Mouse (Mus musculus) limb, embryonic 11.5 days (tissue): ENCODE results near the gene Ggcx. TPM values are rescaled to one million over a fixed set of nuclear protein-coding genes. Genes with fewer than 3 reads are reported as not detected.

Source experiments
- ATAC-seq: fragments of 200-750 bp; cut with Nextera tagmentation; 2 replicates; pipeline ENCODE4 v1.8.0; 2017; ENCODE audit warnings: low read depth; ENCODE audit not compliant: insufficient number of reproducible peaks, low FRiP score, low TSS enrichment
- DNase-seq: peaks from one replicate; pipeline ENCODE4 v3.0.0-alpha.2; 2015; ENCODE audit warnings: low spot score
- H3K27ac ChIP-seq: fragments of 300-500 bp; sonication (generic); replicated peaks from 2 replicates; pipeline ENCODE4 v1.5.1; 2014; ENCODE audit warnings: low read depth, mild to moderate bottlenecking, low read length
- H3K27me3 ChIP-seq: fragments of 300-500 bp; sonication (generic); 2 replicates; pipeline ENCODE4 v1.6.1; 2014; ENCODE audit warnings: mild to moderate bottlenecking, low read length, mixed read lengths; ENCODE audit not compliant: control insufficient read depth, insufficient read depth
- H3K36me3 ChIP-seq: fragments of 300-500 bp; sonication (generic); 2 replicates; pipeline ENCODE4 v1.6.1; 2014; ENCODE audit warnings: mild to moderate bottlenecking, low read length, moderate library complexity, mixed read lengths; ENCODE audit not compliant: control insufficient read depth, insufficient read depth
- H3K4me1 ChIP-seq: fragments of 300-500 bp; sonication (generic); 2 replicates; pipeline ENCODE4 v1.6.1; 2014; ENCODE audit warnings: low read length, mixed read lengths; ENCODE audit not compliant: control insufficient read depth, insufficient read depth
- H3K4me2 ChIP-seq: fragments of 300-500 bp; sonication (generic); 2 replicates; pipeline ENCODE4 v1.6.1; 2014; ENCODE audit warnings: low read depth, mild to moderate bottlenecking, moderate library complexity; ENCODE audit not compliant: severe bottlenecking
- H3K4me3 ChIP-seq: fragments of 300-500 bp; sonication (generic); 2 replicates; pipeline ENCODE4 v1.5.1; 2014; ENCODE audit warnings: low read depth, low read length
- H3K9ac ChIP-seq: fragments of 300-500 bp; sonication (generic); 2 replicates; pipeline ENCODE4 v1.6.1; 2014; ENCODE audit warnings: mild to moderate bottlenecking, low read length
- H3K9me3 ChIP-seq: fragments of 300-500 bp; sonication (generic); 2 replicates; pipeline ENCODE4 v1.6.1; 2016; ENCODE audit warnings: low read length; ENCODE audit not compliant: control insufficient read depth
- WGBS: fragments of 180-500 bp; shearing (Covaris S2); extraction: QIAGEN DNeasy Blood & Tissue Kit; methylation state at CpG from one replicate; pipeline ENCODE4 v1.1.7; 2014; 5-methylcytosine and 5-hydroxymethylcytosine counted together
- polyA plus RNA-seq: library from polyadenylated mRNA; unstranded; fragments of >200 nt; fragmentation: Nextera tagmentation; extraction: Ambion mirVana; gene quantifications from 2 replicates; pipeline ENCODE4 v1.2.1, GENCODE M21; 2014

Ggcx gene
- polyA plus RNA-seq, 1 experiment from 2014 or later, result 16.0 TPM

DNA sequence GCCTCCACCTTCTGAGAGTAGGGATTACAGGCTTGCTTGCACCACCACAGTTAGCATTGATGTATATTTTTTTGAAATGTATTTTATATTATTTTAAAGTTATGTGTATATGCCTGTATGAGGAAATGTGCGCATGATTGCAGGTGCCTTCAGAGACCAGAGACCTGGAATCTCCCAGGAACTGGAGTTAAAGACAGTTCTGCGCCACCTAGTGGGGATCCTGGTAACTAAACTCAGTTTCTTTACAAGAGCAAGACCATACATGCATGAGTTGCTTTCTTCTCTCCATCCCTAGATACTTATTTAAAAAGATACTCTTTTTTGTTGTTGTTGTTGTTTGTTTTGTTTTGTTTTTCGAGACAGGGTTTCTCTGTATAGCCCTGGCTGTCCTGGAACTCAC is 4.5 kb upstream of the Ggcx start:
- no peak overlapping the region for H3K27ac ChIP-seq
- no peaks in the 10 kb centered on the region for H3K27me3 ChIP-seq
- no peaks in the 10 kb centered on the region for H3K9me3 ChIP-seq
- H3K4me1 ChIP-seq, result no peaks in the 10 kb centered on the region
- no peak overlapping the region for H3K4me2 ChIP-seq
- WGBS, result 21% methylated on average over 3 of the region's 3 CpGs
- H3K36me3 ChIP-seq, result no peaks in the 10 kb centered on the region
- H3K9ac ChIP-seq, result no peak overlapping the region
- ATAC-seq, result no peak
- DNase-seq, result peak; percentile 83
- no peak overlapping the region for H3K4me3 ChIP-seq

DNA sequence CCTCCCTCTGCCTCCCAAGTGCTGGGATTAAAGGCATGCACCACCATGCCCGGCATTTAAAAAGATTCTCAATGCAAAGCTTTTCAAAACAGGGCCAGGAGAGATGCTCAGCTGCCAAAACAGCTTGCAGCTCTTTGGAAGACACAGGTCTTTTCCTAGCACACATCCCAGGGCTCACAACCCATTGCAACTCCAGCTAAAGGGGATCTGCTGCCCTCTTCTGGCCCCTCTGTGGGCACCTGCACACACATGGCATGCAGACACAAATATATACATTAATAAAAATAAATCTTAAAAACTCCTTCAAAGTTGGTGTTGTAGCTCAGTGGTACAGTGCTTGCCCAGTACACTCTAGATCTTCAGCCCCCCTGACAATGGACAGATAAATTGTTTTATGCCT is 4.1 kb upstream of the Ggcx start:
- Histone ChIP-seq H3K36me3 (no peaks in the 10 kb centered on the region), H3K4me1 (peaks cover under 1% of the 10 kb centered on the region; the same call in 1 of the 2 replicates), H3K27me3 (no peaks in the 10 kb centered on the region), H3K4me3 (no peak overlapping the region), H3K27ac (no peak overlapping the region), H3K9me3 (no peaks in the 10 kb centered on the region), H3K9ac (no peak overlapping the region), H3K4me2 (no peak overlapping the region)
- ATAC-seq, result no peak
- no peak for DNase-seq
- 31% methylated on average over 1 of the region's 1 CpGs for WGBS

DNA sequence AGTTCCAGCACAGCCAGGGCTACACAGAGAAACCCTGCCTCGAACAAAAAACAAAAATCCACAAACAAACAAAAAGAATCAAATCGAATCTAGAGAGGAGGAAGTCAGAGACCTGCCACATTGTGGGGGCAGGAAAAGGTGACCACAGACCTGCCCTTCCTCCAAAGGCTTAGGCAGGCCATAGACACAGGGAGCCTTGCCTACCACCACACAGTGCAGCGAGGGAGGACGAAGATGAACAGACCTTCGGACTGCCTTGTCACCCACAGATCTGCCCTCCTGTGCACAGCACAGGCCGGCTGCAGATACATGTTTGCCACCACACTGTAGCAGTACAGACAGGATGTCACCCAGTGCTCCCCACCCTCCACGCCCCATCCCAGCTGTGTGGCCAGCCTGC is 3.6 kb upstream of the Ggcx start:
- Histone ChIP-seq H3K36me3 (no peaks in the 10 kb centered on the region), H3K9ac (no peak overlapping the region), H3K9me3 (no peaks in the 10 kb centered on the region), H3K4me3 (no peak overlapping the region), H3K27me3 (no peaks in the 10 kb centered on the region), H3K27ac (no peak overlapping the region), H3K4me1 (peaks cover 4% of the 10 kb centered on the region; the same call in 1 of the 2 replicates), H3K4me2 (no peak overlapping the region)
- no peak for DNase-seq
- ATAC-seq, result no peak
- 85% methylated on average over 7 of the region's 7 CpGs for WGBS

DNA sequence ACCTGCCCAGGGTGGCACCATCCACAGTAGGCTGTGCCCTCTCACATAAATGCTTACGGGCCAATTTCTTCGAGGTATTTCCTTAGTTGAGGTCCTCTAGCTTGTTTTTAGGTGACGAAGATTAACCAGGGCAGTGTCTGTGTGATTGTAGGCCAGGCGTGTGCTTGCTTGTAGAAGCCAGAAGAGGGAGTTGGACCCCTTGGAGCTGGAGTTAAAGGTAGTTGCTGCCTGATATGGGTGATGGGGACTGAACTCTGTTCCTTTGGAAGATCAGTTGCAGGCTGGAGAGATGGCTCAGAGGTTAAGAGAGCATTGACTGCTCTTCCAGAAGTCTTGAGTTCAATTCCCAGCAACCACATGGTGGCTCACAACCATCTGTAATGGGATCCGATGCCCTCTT is 1.1 kb downstream of the Ggcx start:
- no peaks in the 10 kb centered on the region for H3K9me3 ChIP-seq
- H3K27me3 ChIP-seq, result no peaks in the 10 kb centered on the region
- peak overlapping the region; percentile 79 for H3K4me2 ChIP-seq
- DNase-seq (no peak), ATAC-seq (no peak)
- 82% methylated on average over 5 of the region's 5 CpGs for WGBS
- H3K4me1 ChIP-seq, result peaks cover 4% of the 10 kb centered on the region; the same call in 1 of the 2 replicates
- no peak overlapping the region for H3K27ac ChIP-seq
- H3K9ac ChIP-seq, result peak overlapping the region; percentile 82; the same call in 1 of the 2 replicates
- peak overlapping the region; percentile 80 for H3K4me3 ChIP-seq
- peaks cover 8% of the 10 kb centered on the region; the same call in 1 of the 2 replicates for H3K36me3 ChIP-seq

DNA sequence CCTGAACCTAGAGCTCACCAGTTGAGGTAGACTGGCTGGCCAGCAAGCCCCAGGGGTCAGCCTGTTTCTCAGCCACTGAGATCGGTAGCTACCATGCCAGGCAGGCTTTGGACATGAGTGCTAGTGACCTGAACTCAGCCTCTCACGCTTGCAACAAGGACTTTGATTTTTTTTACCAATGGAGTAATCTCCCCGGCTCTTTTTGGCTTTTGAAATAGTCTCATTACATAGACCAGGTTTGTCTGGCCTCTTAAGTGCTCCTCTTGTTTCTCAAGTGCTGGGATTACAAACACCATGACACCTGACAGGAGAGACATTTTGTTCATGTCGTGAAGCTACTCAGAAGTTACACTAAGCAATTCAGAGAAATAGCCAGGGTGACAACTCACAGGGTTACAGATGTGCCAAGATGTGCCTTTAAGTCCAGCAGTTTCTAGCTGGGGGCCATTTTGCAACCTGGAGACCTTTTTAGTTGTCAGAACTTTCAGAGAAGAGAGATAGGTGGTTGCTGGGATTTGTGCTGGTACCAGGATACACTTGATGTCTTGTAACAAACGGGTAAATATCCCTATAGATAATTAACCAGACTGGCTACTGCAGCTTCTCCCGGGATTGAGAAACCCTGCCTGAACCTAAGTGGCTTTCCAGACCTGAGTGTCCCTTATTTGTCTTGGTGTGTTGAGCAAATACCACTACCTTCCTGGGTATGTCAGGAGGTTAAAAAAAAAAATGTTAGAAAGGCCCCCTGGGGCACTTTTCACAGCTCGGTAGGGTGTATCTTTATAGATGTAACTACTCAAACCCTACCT is 2.1 kb downstream of the Ggcx start:
- H3K9ac ChIP-seq, result no peak overlapping the region; the same call in 1 of the 2 replicates
- DNase-seq, result no peak
- H3K9me3 ChIP-seq, result no peaks in the 10 kb centered on the region
- 87% methylated on average over 7 of the region's 7 CpGs for WGBS
- no peak for ATAC-seq
- H3K36me3 ChIP-seq, result peaks cover 10% of the 10 kb centered on the region; the same call in 1 of the 2 replicates
- no peaks in the 10 kb centered on the region for H3K27me3 ChIP-seq
- H3K4me3 ChIP-seq, result no peak overlapping the region
- peaks cover 4% of the 10 kb centered on the region; the same call in 1 of the 2 replicates for H3K4me1 ChIP-seq
- no peak overlapping the region for H3K27ac ChIP-seq
- H3K4me2 ChIP-seq, result no peak overlapping the region

DNA sequence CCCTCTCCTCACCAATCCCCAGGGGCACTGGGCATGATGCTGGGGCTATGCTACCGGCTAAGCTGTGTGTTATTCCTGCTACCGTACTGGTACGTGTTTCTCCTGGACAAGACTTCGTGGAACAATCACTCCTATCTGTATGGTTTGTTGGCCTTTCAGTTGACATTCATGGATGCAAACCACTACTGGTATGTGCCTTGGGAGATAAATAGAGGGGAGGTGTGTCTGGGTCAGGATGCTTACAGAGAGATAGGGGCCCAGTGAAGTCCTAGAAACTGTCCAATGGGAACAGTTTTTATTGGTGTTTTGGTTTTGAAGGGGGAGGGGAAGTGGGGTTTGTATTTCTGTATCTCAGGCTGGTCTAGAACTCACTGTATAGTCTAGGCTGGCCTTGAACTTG is 4.2 kb downstream of the Ggcx start:
- DNase-seq (no peak), ATAC-seq (no peak)
- 89% methylated on average over 4 of the region's 4 CpGs for WGBS
- Histone ChIP-seq H3K27ac (no peak overlapping the region), H3K4me1 (peaks cover 4% of the 10 kb centered on the region; the same call in 1 of the 2 replicates), H3K4me2 (no peak overlapping the region), H3K9ac (no peak overlapping the region), H3K9me3 (no peaks in the 10 kb centered on the region), H3K36me3 (peaks cover 10% of the 10 kb centered on the region; the same call in 1 of the 2 replicates), H3K4me3 (no peak overlapping the region), H3K27me3 (no peaks in the 10 kb centered on the region)

DNA sequence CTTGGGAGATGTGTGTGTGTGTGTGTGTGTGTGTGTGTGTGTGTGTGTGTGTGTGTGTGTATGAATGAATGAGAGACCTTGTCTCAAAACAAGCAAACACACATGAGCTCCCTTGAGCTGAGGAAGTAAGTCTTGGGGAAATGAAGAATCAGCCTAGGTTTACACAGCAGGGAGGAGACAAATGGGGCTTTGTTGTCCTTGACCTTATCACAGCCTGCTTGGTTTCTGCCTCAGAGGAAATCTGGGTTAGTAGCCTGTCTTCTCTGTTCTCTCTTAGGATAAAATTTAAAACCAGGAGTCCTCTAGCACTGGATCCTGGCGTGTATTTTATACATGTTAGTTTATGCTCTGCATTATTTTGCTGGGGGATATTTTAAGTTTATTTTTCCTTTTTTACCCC is 5.7 kb downstream of the Ggcx start:
- Histone ChIP-seq H3K4me2 (no peak overlapping the region), H3K36me3 (peaks cover 17% of the 10 kb centered on the region; the same call in 1 of the 2 replicates), H3K9ac (no peak overlapping the region), H3K4me1 (peaks cover 4% of the 10 kb centered on the region; the same call in 1 of the 2 replicates), H3K4me3 (no peak overlapping the region), H3K27ac (no peak overlapping the region), H3K9me3 (no peaks in the 10 kb centered on the region), H3K27me3 (no peaks in the 10 kb centered on the region)
- DNase-seq, result no peak
- ATAC-seq, result no peak
- WGBS, result 94% methylated on average over 1 of the region's 1 CpGs

DNA sequence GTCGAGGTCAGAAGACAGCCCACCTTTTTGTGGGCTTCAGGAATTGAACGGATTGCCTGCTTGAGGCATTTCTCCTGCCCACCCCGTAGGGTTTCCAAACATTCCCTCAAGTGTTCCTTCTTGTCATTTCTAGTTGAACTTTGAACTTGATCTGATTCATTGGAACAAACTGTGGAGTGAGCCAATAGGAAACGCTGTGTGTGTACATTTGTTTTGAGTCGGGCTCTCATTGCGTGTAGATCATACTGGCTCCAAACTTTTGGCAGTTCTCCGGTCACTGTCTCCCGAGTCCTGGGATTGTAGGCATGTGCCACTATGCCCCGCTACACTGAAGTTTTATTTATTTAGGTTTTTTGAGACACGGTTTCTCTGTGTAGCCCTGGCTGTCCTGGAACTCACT is 6.8 kb downstream of the Ggcx start:
- Histone ChIP-seq H3K4me1 (no peaks in the 10 kb centered on the region), H3K36me3 (peaks cover 25% of the 10 kb centered on the region), H3K4me3 (no peak overlapping the region), H3K4me2 (no peak overlapping the region), H3K9me3 (no peaks in the 10 kb centered on the region), H3K27ac (no peak overlapping the region), H3K9ac (no peak overlapping the region), H3K27me3 (no peaks in the 10 kb centered on the region)
- ATAC-seq, result no peak
- DNase-seq, result no peak
- 95% methylated on average over 10 of the region's 10 CpGs for WGBS
